Mouse (Mus musculus) CH12.LX (cell line): ENCODE results near the gene Cops7b.

Experiments used
- JUND ChIP-seq: conservative IDR thresholded peaks from 2 replicates; pipeline ENCODE4 v1.6.1; 2011; ENCODE audit warnings: low read depth, low read length, improper control_type of control experiment
- MAZ ChIP-seq: IDR thresholded peaks from 2 replicates; pipeline ENCODE4 v1.6.1; 2012; ENCODE audit warnings: low read depth, mild to moderate bottlenecking, inconsistent platforms, low read length, improper control_type of control experiment, moderate library complexity
- MYC ChIP-seq: IDR thresholded peaks from 2 replicates; pipeline ENCODE4 v1.6.1; 2011; ENCODE audit warnings: low read depth, mild to moderate bottlenecking, improper control_type of control experiment, low read length
- POLR2A ChIP-seq: IDR thresholded peaks from 2 replicates; pipeline ENCODE4 v1.6.1; 2011; ENCODE audit warnings: low read depth, mild to moderate bottlenecking, improper control_type of control experiment, low read length
- TCF12 ChIP-seq: IDR thresholded peaks from 2 replicates; pipeline ENCODE4 v1.6.1; 2014; ENCODE audit warnings: low read depth, mild to moderate bottlenecking, inconsistent platforms, low read length, improper control_type of control experiment

- TF ChIP-seq POLR2A: no peak
- no peak for TF ChIP-seq MAZ
- no peak for TF ChIP-seq JUND
- TF ChIP-seq TCF12: no peak
- no peak for TF ChIP-seq MYC
Observed at GRCm38 (mm10) chr1:86594539-86594938, 11.8 kb downstream of the Cops7b start.
